Mouse (Mus musculus) testis, adult 2 months (tissue): ENCODE measurements around the gene Fam155a.

ENCODE experiments used
- CTCF ChIP-seq: fragments of 200-500 bp; IDR thresholded peaks from 2 replicates; pipeline ENCODE4 v1.5.1; 2012; ENCODE audit warnings: low read depth, mild to moderate bottlenecking, inconsistent platforms, low read length, moderate library complexity; ENCODE audit not compliant: control insufficient read depth, insufficient read depth, insufficient replicate concordance
- POLR2A ChIP-seq: fragments of 200-500 bp; IDR thresholded peaks from 2 replicates; pipeline ENCODE4 v1.6.1; 2012; ENCODE audit warnings: low read depth, mild to moderate bottlenecking, inconsistent platforms, low read length, moderate library complexity; ENCODE audit not compliant: control insufficient read depth

DNA sequence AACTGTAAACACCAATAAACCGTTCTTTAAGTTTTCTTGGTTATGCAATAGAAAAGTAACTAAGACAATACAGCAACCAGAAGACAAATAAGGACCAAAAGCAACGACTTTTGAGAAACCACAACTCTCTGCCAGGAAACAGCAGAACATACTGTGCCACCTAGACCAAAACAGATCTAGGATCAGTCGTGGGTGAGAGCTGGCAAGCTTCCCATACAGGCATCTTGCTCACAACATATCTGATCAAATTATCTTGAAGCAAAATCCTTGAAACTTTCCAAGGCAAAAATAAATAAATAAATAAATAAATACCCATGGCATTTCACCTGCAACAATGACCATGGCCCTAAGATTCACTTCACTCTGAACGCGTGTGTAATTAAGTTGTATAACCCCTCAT lies 376.3 kb downstream of the Fam155a start:
- TF ChIP-seq CTCF (no peak), POLR2A (no peak)
